Mouse (Mus musculus): ENCODE measurements around the gene Fndc3b. TPM values are rescaled to one million over a fixed set of nuclear protein-coding genes. Genes with fewer than 3 reads are reported as not detected.

Gene Fndc3b
- total and polyA plus RNA-seq, 3 experiments: 0.03 to 0.05 (median 0.04) TPM

DNA sequence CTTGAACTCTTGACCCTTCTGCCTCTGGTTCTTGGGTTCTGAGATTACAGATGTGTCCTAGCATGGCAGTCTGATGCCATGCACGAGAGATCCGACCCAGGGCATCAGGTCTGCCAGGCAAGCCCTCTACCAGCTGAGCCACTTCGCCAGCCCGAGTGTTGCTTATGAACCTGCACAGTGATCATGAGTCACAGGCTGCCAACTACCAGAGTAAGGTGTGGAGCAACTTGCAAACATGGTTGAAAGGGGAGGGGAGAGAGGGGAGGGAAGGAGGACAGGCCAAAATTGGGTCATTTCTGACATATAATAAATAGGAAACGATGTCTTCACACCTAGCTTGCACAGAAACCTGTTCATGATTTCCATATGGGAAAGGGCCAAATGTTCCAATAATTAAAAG lies 17.0 kb downstream of the Fndc3b start:
- no peaks in the 10 kb centered on the region for H3K27me3 ChIP-seq (replicated peaks)
- H3K9ac ChIP-seq (ENCODE audit: insufficient read depth, low read depth): no peak overlapping the region
- DNase-seq (ENCODE audit: extremely low read depth): no peak
- H3K4me2 ChIP-seq (ENCODE audit: insufficient read depth, low read depth, poor library complexity, severe bottlenecking): no peak overlapping the region
- H3K36me3 ChIP-seq (replicated peaks in 1 of 2; ENCODE audit: control insufficient read depth in 1 of 2, insufficient read depth in 1 of 2, low read length in 1 of 2): no peaks in the 10 kb centered on the region
- H3K4me3 ChIP-seq (replicated peaks in 1 of 3; ENCODE audit: low read depth in 2 of 3, low read length in 2 of 3, poor library complexity in 1 of 3): no peak overlapping the region
- TF ChIP-seq ZC3H11A (IDR thresholded peaks at IDR 0.05; ENCODE audit: low read depth, low read length) (no peak), MAFK (IDR thresholded peaks at IDR 0.05; ENCODE audit: insufficient replicate concordance, low read length) (no peak), KAT2A (IDR thresholded peaks at IDR 0.05; ENCODE audit: insufficient replicate concordance, low read length) (no peak), MAZ (IDR thresholded peaks at IDR 0.05; ENCODE audit: low read depth, low read length) (no peak), EP300 (IDR thresholded peaks at IDR 0.05; ENCODE audit: low read length) (no peak), USF1 (IDR thresholded peaks at IDR 0.05; ENCODE audit: low read depth, low read length) (no peak), CHD2 (IDR thresholded peaks at IDR 0.05; ENCODE audit: low read length) (no peak), BHLHE40 (IDR thresholded peaks at IDR 0.05; ENCODE audit: low read depth, low read length) (no peak)
- H3K9me3 ChIP-seq (replicated peaks; ENCODE audit: low read length): no peaks in the 10 kb centered on the region
- in situ Hi-C loops (cut with MboI; ENCODE audit: low pct_ligation_motif_present, low pct_unique_long_range_greater_than_20kb, low sequenced_read_pairs): no loop called here
- H3K27ac ChIP-seq (ENCODE audit: insufficient read depth, low read depth): no peak overlapping the region
- no peaks in the 10 kb centered on the region for H3K4me1 ChIP-seq (ENCODE audit: control insufficient read depth in 1 of 2, insufficient read depth in 2 of 2)
- dilution Hi-C loops (cut with MboI; ENCODE audit: extremely low pct_ligation_motif_present, extremely low pct_unique_long_range_greater_than_20kb, low sequenced_read_pairs): no loop called here
- H3K79me2 ChIP-seq (replicated peaks; ENCODE audit: control insufficient read depth, extremely low read depth, insufficient read depth, poor library complexity, severe bottlenecking): no peaks in the 10 kb centered on the region

DNA sequence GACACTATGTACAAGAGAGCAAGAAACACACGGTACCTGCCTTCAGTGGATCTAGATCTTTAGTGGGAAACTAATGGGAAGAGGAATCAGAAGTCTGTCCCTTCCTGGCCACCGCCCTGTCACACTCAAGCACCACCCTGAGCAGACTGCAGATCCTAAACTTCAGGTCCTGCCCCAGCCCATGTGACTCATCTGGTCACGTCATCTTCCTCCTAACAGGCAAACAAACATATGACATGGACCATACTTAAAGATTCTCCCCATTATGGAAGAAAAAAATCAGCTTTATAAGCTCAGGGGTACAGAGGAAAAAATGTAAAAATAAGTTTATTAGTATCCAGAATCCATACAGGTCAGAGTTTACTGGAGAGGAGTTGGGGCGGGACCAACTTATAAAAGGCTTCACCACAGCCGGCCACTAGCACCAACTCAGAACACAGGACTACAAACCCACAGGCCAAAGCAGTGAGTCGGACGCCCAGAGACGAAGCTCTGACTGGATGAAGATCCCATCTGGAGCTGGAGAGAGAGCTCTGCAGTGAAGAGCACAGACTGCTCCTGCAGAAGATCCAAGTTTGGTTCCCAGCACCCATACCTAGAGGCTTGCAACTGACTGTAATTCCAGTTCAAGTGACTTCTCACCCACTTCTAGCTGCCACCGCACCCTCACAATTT lies 19.5 kb downstream of the Fndc3b start:
- DNase-seq (ENCODE audit: extremely low read depth): no peak
- Histone ChIP-seq H3K27ac (ENCODE audit: insufficient read depth, low read depth) (no peak overlapping the region), H3K36me3 (replicated peaks in 1 of 2; ENCODE audit: control insufficient read depth in 1 of 2, insufficient read depth in 1 of 2, low read length in 1 of 2) (no peaks in the 10 kb centered on the region), H3K9me3 (replicated peaks; ENCODE audit: low read length) (no peaks in the 10 kb centered on the region), H3K79me2 (replicated peaks; ENCODE audit: control insufficient read depth, extremely low read depth, insufficient read depth, poor library complexity, severe bottlenecking) (no peaks in the 10 kb centered on the region), H3K9ac (ENCODE audit: insufficient read depth, low read depth) (no peak overlapping the region), H3K4me1 (ENCODE audit: control insufficient read depth in 1 of 2, insufficient read depth in 2 of 2) (no peaks in the 10 kb centered on the region), H3K4me2 (ENCODE audit: insufficient read depth, low read depth, poor library complexity, severe bottlenecking) (no peak overlapping the region), H3K27me3 (replicated peaks) (no peaks in the 10 kb centered on the region), H3K4me3 (replicated peaks in 1 of 3; ENCODE audit: low read depth in 2 of 3, low read length in 2 of 3, poor library complexity in 1 of 3) (no peak overlapping the region)
- in situ Hi-C loops (cut with MboI; ENCODE audit: low pct_ligation_motif_present, low pct_unique_long_range_greater_than_20kb, low sequenced_read_pairs): no loop called here
- no peak for TF ChIP-seq NELFE (IDR thresholded peaks at IDR 0.05; ENCODE audit: low read depth, low read length)
- dilution Hi-C loops (cut with MboI; ENCODE audit: extremely low pct_ligation_motif_present, extremely low pct_unique_long_range_greater_than_20kb, low sequenced_read_pairs): no loop called here

DNA sequence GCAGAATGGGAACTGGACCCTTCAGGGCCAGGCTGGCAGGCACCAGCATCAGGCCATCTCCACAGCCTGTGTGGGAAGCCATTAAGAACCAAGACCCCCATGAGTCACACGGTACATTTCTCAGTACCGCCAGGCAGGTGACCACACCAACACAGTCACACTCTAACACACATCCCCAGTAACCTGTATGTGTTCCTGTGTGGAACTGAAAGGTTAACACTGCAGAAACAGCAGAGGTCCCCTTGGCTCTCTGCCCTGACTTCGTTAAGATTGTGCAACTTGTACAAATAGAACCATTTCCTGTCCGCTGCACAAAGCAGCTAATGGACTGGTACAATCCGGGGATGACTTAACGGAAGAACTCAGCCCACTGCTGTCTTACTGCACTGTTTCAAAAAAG lies 21.1 kb downstream of the Fndc3b start:
- in situ Hi-C loops (cut with MboI; ENCODE audit: low pct_ligation_motif_present, low pct_unique_long_range_greater_than_20kb, low sequenced_read_pairs): no loop called here
- dilution Hi-C loops (cut with MboI; ENCODE audit: extremely low pct_ligation_motif_present, extremely low pct_unique_long_range_greater_than_20kb, low sequenced_read_pairs): no loop called here
- no peaks in the 10 kb centered on the region for H3K9me3 ChIP-seq (replicated peaks; ENCODE audit: low read length)
- no peak for DNase-seq (ENCODE audit: extremely low read depth)
- no peaks in the 10 kb centered on the region for H3K79me2 ChIP-seq (replicated peaks; ENCODE audit: control insufficient read depth, extremely low read depth, insufficient read depth, poor library complexity, severe bottlenecking)
- no peak overlapping the region for H3K4me2 ChIP-seq (ENCODE audit: insufficient read depth, low read depth, poor library complexity, severe bottlenecking)
- no peaks in the 10 kb centered on the region for H3K27me3 ChIP-seq (replicated peaks)
- H3K36me3 ChIP-seq (replicated peaks in 1 of 2; ENCODE audit: control insufficient read depth in 1 of 2, insufficient read depth in 1 of 2, low read length in 1 of 2): no peaks in the 10 kb centered on the region
- no peak overlapping the region for H3K4me3 ChIP-seq (replicated peaks in 1 of 3; ENCODE audit: low read depth in 2 of 3, low read length in 2 of 3, poor library complexity in 1 of 3)
- no peaks in the 10 kb centered on the region for H3K4me1 ChIP-seq (ENCODE audit: control insufficient read depth in 1 of 2, insufficient read depth in 2 of 2)
- TF ChIP-seq EP300 (IDR thresholded peaks at IDR 0.05; ENCODE audit: low read length) (no peak), ZNF384 (IDR thresholded peaks at IDR 0.05; ENCODE audit: low read depth, low read length) (no peak), SMC3 (IDR thresholded peaks at IDR 0.05; ENCODE audit: low read depth, low read length) (no peak), MEF2A (IDR thresholded peaks at IDR 0.05; ENCODE audit: borderline replicate concordance, low read depth, low read length) (no peak), JUN (IDR thresholded peaks at IDR 0.05; ENCODE audit: insufficient read depth, low read depth, low read length) (no peak), NELFE (IDR thresholded peaks at IDR 0.05; ENCODE audit: low read depth, low read length) (no peak)
- no peak overlapping the region for H3K9ac ChIP-seq (ENCODE audit: insufficient read depth, low read depth)
- H3K27ac ChIP-seq (ENCODE audit: insufficient read depth, low read depth): no peak overlapping the region
